Mouse (Mus musculus): Measurements from ENCODE around the gene Tspyl3. TPM values are rescaled to one million over a fixed set of nuclear protein-coding genes. Genes with fewer than 3 reads are reported as not detected.

Tspyl3 gene
- total RNA-seq (2023), result 10 to 100 TPM; 22.0 to 24.3 TPM

GRCm38 (mm10) chr2:153224946-153225594, at the start of gene Tspyl3:
Gene Tspyl3 (minus strand): TSS chr2:153225441.

GRCm38 (mm10) chr2:153241250-153242014, 16.2 kb upstream of the Tspyl3 start, which contains the start of the genes Plagl2 and Pofut1:
Gene Plagl2 (minus strand): TSS chr2:153241426.
Gene Pofut1 (plus strand): TSS chr2:153241533.

Other genes with a start within 250 kb of the Tspyl3 start
- 100 to 1,000 TPM; 102 to 111 TPM for gene Pdrg1, start 210.0 kb downstream of the Tspyl3 start, total RNA-seq (2023)
- not detected for gene Xkr7, start 193.6 kb downstream of the Tspyl3 start, total RNA-seq (2023)
- under 1 TPM in 1 of 2 experiments, not detected in 1; 0.41 TPM for gene Ccm2l, start 159.5 kb downstream of the Tspyl3 start, total RNA-seq (2023)
- gene Hck, start 117.0 kb downstream of the Tspyl3 start, total RNA-seq (2023), result 1 to 10 TPM; 3.0 to 4.2 TPM
- 10 to 100 TPM; 81.0 to 83.5 TPM for gene Tm9sf4, start 64.1 kb downstream of the Tspyl3 start, total RNA-seq (2023)
- 10 to 100 TPM; 27.2 to 27.8 TPM for gene Plagl2, start 16.0 kb upstream of the Tspyl3 start, total RNA-seq (2023)
- gene Pofut1, start 16.1 kb upstream of the Tspyl3 start, total RNA-seq (2023), result 10 to 100 TPM; 29.4 to 32.9 TPM
- 10 to 100 TPM; 29.0 to 29.7 TPM for gene Kif3b, start 66.0 kb upstream of the Tspyl3 start, total RNA-seq (2023)
- gene Asxl1, start 120.4 kb upstream of the Tspyl3 start, total RNA-seq (2023), result 10 to 100 TPM; 75.8 to 82.7 TPM